Mouse (Mus musculus) bone marrow macrophage, adult 2 months (primary cell): ENCODE results near the gene Fbxw15. TPM values are rescaled to one million over a fixed set of nuclear protein-coding genes. Genes with fewer than 3 reads are reported as not detected.
"Not testable (repeated sequence)": the region's sequence is repeated elsewhere in the genome, so short reads cannot be mapped to it uniquely, and the experiment has no call there.

Experiments used
- H3K27ac ChIP-seq: 2 replicates; pipeline ENCODE4 v1.5.1; 2012; ENCODE audit warnings: low read depth, low read length; ENCODE audit not compliant: insufficient read depth
- H3K4me1 ChIP-seq: 2 replicates; pipeline ENCODE4 v1.6.1; 2012; ENCODE audit warnings: low read length; ENCODE audit not compliant: control insufficient read depth, insufficient read depth
- H3K4me3 ChIP-seq: 2 replicates; pipeline ENCODE4 v1.5.1; 2012; ENCODE audit warnings: mild to moderate bottlenecking, low read length, moderate library complexity; ENCODE audit not compliant: insufficient read depth
- CTCF ChIP-seq: IDR thresholded peaks from 2 replicates; pipeline ENCODE4 v1.5.1; 2012; ENCODE audit warnings: low read depth, mild to moderate bottlenecking, low read length, moderate library complexity
- POLR2A ChIP-seq: IDR thresholded peaks from 2 replicates; pipeline ENCODE4 v1.6.1; 2012; ENCODE audit warnings: mild to moderate bottlenecking, low read depth, low read length, borderline replicate concordance
- polyA plus RNA-seq: library from polyadenylated mRNA; stranded (reverse); fragments of >200 nt; gene quantifications from 2 replicates; pipeline ENCODE4 v1.2.4, GENCODE M21; 2012; ENCODE audit not compliant: missing spikeins, insufficient read depth, insufficient read length

The Fbxw15 gene
- not detected in 2 replicates for polyA plus RNA-seq

- not testable (repeated sequence) for H3K4me3 ChIP-seq
Observed at GRCm38 (mm10) chr9:109568162-109568561, at the start of gene Fbxw15. Gene Fbxw15, minus strand, starts transcription at chr9:109568262.

GRCm38 (mm10) chr9:109606837-109607236 lies 38.8 kb upstream of the Fbxw15 start:
- H3K4me1 ChIP-seq, H3K4me3 ChIP-seq, H3K27ac ChIP-seq: not testable (repeated sequence)

More at GRCm38 (mm10) chr9:109568162-109568561, at the start of gene Fbxw15:
- not testable (repeated sequence) for H3K4me1 ChIP-seq, H3K27ac ChIP-seq

GRCm38 (mm10) chr9:109602128-109602527 lies 34.1 kb upstream of the Fbxw15 start:
- H3K27ac ChIP-seq, H3K4me3 ChIP-seq, H3K4me1 ChIP-seq: not testable (repeated sequence)

- TF ChIP-seq POLR2A (no peak), CTCF (no peak)
- no peak overlapping the region for H3K27ac ChIP-seq
- no peak overlapping the region for H3K4me3 ChIP-seq
- no peaks in the 10 kb centered on the region for H3K4me1 ChIP-seq
Observed at GRCm38 (mm10) chr9:109597226-109597625, 29.2 kb upstream of the Fbxw15 start.

GRCm38 (mm10) chr9:109594866-109595265 lies 26.8 kb upstream of the Fbxw15 start:
- Histone ChIP-seq H3K4me1 (no peaks in the 10 kb centered on the region), H3K27ac (no peak overlapping the region), H3K4me3 (no peak overlapping the region)
- no peak for TF ChIP-seq POLR2A
- no peak for TF ChIP-seq CTCF

GRCm38 (mm10) chr9:109565546-109565945 lies 2.5 kb downstream of the Fbxw15 start:
- Histone ChIP-seq H3K4me3 (no peak overlapping the region), H3K4me1 (no peaks in the 10 kb centered on the region), H3K27ac (no peak overlapping the region)
- TF ChIP-seq CTCF (no peak), POLR2A (no peak)

GRCm38 (mm10) chr9:109562106-109562505 lies 6.0 kb downstream of the Fbxw15 start:
- H3K4me3 ChIP-seq, H3K27ac ChIP-seq, H3K4me1 ChIP-seq: not testable (repeated sequence)

GRCm38 (mm10) chr9:109552483-109552882 lies 15.6 kb downstream of the Fbxw15 start:
- TF ChIP-seq POLR2A (no peak), CTCF (no peak)
- Histone ChIP-seq H3K4me1 (no peaks in the 10 kb centered on the region), H3K27ac (no peak overlapping the region), H3K4me3 (no peak overlapping the region)

- H3K27ac ChIP-seq, H3K4me1 ChIP-seq, H3K4me3 ChIP-seq: not testable (repeated sequence)
Observed at GRCm38 (mm10) chr9:109549666-109550065, 18.4 kb downstream of the Fbxw15 start.

- Histone ChIP-seq H3K27ac (no peak overlapping the region), H3K4me1 (no peaks in the 10 kb centered on the region), H3K4me3 (no peak overlapping the region)
- TF ChIP-seq POLR2A (no peak), CTCF (no peak)
Observed at GRCm38 (mm10) chr9:109523385-109524064, 44.5 kb downstream of the Fbxw15 start.

Other genes starting within 250 kb of the Fbxw15 start
- not detected in 2 replicates for gene Fbxw28, start 228.6 kb downstream of the Fbxw15 start, polyA plus RNA-seq
- not detected in 2 replicates for gene Fbxw22, start 164.0 kb downstream of the Fbxw15 start, polyA plus RNA-seq
- gene Fbxw16, start 119.1 kb downstream of the Fbxw15 start, polyA plus RNA-seq = not detected in 2 replicates
- gene Fbxw19, start 72.4 kb downstream of the Fbxw15 start, polyA plus RNA-seq = not detected in 2 replicates
- not detected in 2 replicates for gene Fbxw24, start 57.8 kb upstream of the Fbxw15 start, polyA plus RNA-seq
- not detected in 2 replicates for gene Fbxw25, start 96.4 kb upstream of the Fbxw15 start, polyA plus RNA-seq
- not detected in 2 replicates for gene Fbxw18, start 134.4 kb upstream of the Fbxw15 start, polyA plus RNA-seq
- gene Fbxw26, start 177.8 kb upstream of the Fbxw15 start, polyA plus RNA-seq = not detected in 2 replicates
- gene Fbxw27, start 222.4 kb upstream of the Fbxw15 start, polyA plus RNA-seq = not detected in 2 replicates
- not detected in 2 replicates for gene Spink8, start 244.0 kb upstream of the Fbxw15 start, polyA plus RNA-seq